Mouse (Mus musculus) stomach, embryonic 15.5 days (tissue): ENCODE data around the gene Mlh3. TPM values are rescaled to one million over a fixed set of nuclear protein-coding genes. Genes with fewer than 3 reads are reported as not detected.

Source experiments
- ATAC-seq: fragments of 200-750 bp; cut with Nextera tagmentation; 2 replicates; pipeline ENCODE4 v1.8.0; 2017; ENCODE audit warnings: low read depth, moderate number of reproducible peaks, moderate TSS enrichment; ENCODE audit not compliant: insufficient read depth, low FRiP score
- H3K27ac ChIP-seq: fragments of 300-500 bp; sonication (generic); 2 replicates; pipeline ENCODE4 v1.5.1; 2015; ENCODE audit warnings: mild to moderate bottlenecking, inconsistent platforms
- H3K27me3 ChIP-seq: fragments of 300-500 bp; sonication (generic); replicated peaks from 2 replicates; pipeline ENCODE4 v1.6.1; 2015; ENCODE audit warnings: inconsistent platforms
- H3K36me3 ChIP-seq: fragments of 300-500 bp; sonication (generic); 2 replicates; pipeline ENCODE4 v1.6.1; 2015; ENCODE audit warnings: inconsistent platforms
- H3K4me1 ChIP-seq: fragments of 300-500 bp; sonication (generic); 2 replicates; pipeline ENCODE4 v1.6.1; 2015; ENCODE audit warnings: inconsistent platforms
- H3K4me2 ChIP-seq: fragments of 300-500 bp; sonication (generic); 2 replicates; pipeline ENCODE4 v1.6.1; 2015; ENCODE audit warnings: mild to moderate bottlenecking, inconsistent platforms
- H3K4me3 ChIP-seq: fragments of 300-500 bp; sonication (generic); replicated peaks from 2 replicates; pipeline ENCODE4 v1.5.1; 2015; ENCODE audit warnings: inconsistent platforms
- H3K9ac ChIP-seq: fragments of 300-500 bp; sonication (generic); 2 replicates; pipeline ENCODE4 v1.6.1; 2015; ENCODE audit warnings: inconsistent platforms
- H3K9me3 ChIP-seq: fragments of 300-500 bp; sonication (generic); 2 replicates; pipeline ENCODE4 v1.6.1; 2016; ENCODE audit warnings: inconsistent platforms
- WGBS: fragments of 180-500 bp; shearing (Covaris S2); methylation state at CpG from one replicate; pipeline ENCODE4 v1.1.7; 2015; 5-methylcytosine and 5-hydroxymethylcytosine counted together
- polyA plus RNA-seq: library from polyadenylated mRNA; unstranded; fragments of >200 nt; fragmentation: Nextera tagmentation; extraction: Ambion mirVana; gene quantifications from 2 replicates; pipeline ENCODE4 v1.2.1, GENCODE M21; 2015

Mlh3 gene
- polyA plus RNA-seq, 1 experiment from 2014 or later = 6.8 TPM

- no peak for ATAC-seq
- Histone ChIP-seq H3K4me2 (no peak overlapping the region), H3K9me3 (no peaks in the 10 kb centered on the region), H3K4me3 (no peak overlapping the region), H3K27me3 (no peaks in the 10 kb centered on the region), H3K36me3 (no peaks in the 10 kb centered on the region; the same call in 1 of the 2 replicates), H3K9ac (no peak overlapping the region), H3K4me1 (0 out of 2 replicates have a peak, but pooled peaks cover 5% of the 10 kb centered on the region), H3K27ac (no peak overlapping the region)
- whole genome bisulfite sequencing = 72% methylated on average over 7 of the region's 7 CpGs
Measured at GRCm38 (mm10) chr12:85257008-85257639, 13.3 kb downstream of the Mlh3 start.

- Histone ChIP-seq H3K4me2 (no peak overlapping the region), H3K9me3 (no peaks in the 10 kb centered on the region), H3K27ac (0 out of 2 replicates have a peak overlapping the region, but pooled peaks have one; percentile 12), H3K4me1 (0 out of 2 replicates have a peak, but pooled peaks cover 5% of the 10 kb centered on the region), H3K4me3 (no peak overlapping the region), H3K9ac (no peak overlapping the region), H3K36me3 (no peaks in the 10 kb centered on the region; the same call in 1 of the 2 replicates), H3K27me3 (no peaks in the 10 kb centered on the region)
- 61% methylated on average over 7 of the region's 7 CpGs for WGBS
- no peak for ATAC-seq
Measured at GRCm38 (mm10) chr12:85256074-85256751, 14.2 kb downstream of the Mlh3 start.

DNA sequence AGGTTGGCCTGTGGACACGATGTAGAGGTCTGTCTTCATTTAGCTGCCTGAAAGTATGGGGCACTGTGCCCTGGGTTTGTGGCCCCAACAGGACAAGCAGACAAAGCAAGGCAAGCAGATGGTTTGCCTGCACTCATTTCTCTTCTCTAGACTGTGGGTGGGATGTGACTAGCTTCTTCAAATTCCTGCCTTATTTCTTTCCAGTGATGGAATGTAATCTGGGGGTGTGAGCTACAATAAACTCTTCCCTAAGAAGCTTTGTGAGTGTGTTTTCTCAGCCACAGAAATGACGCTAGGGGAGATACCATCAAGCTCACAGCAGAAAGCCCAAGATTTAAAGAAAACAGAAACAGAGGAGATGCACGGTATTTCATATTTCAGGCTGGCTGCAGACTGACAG is 18.3 kb downstream of the Mlh3 start:
- Histone ChIP-seq H3K27me3 (no peaks in the 10 kb centered on the region), H3K9me3 (no peaks in the 10 kb centered on the region), H3K9ac (no peak overlapping the region), H3K4me2 (no peak overlapping the region), H3K4me1 (0 out of 2 replicates have a peak, but pooled peaks cover 5% of the 10 kb centered on the region), H3K4me3 (no peak overlapping the region), H3K27ac (no peak overlapping the region), H3K36me3 (0 out of 2 replicates have a peak, but pooled peaks cover 4% of the 10 kb centered on the region)
- no peak for ATAC-seq
- 81% methylated on average over 3 of the region's 3 CpGs for WGBS

GRCm38 (mm10) chr12:85237553-85237952 is 32.8 kb downstream of the Mlh3 start:
- Histone ChIP-seq H3K4me2 (no peak overlapping the region), H3K9me3 (no peaks in the 10 kb centered on the region), H3K27ac (no peak overlapping the region), H3K36me3 (no peaks in the 10 kb centered on the region), H3K4me1 (no peaks in the 10 kb centered on the region), H3K4me3 (no peak overlapping the region), H3K9ac (no peak overlapping the region), H3K27me3 (no peaks in the 10 kb centered on the region)
- WGBS = 93% methylated on average over 5 of the region's 5 CpGs
- ATAC-seq = no peak

- no peak for ATAC-seq
- H3K27me3 ChIP-seq = no peaks in the 10 kb centered on the region
- no peak overlapping the region for H3K4me3 ChIP-seq
- no peak overlapping the region for H3K27ac ChIP-seq
- WGBS = 74% methylated on average over 21 of the region's 21 CpGs
- no peaks in the 10 kb centered on the region for H3K9me3 ChIP-seq
- no peak overlapping the region for H3K4me2 ChIP-seq
- H3K4me1 ChIP-seq = no peaks in the 10 kb centered on the region
- no peaks in the 10 kb centered on the region for H3K36me3 ChIP-seq
- H3K9ac ChIP-seq = no peak overlapping the region
Measured at GRCm38 (mm10) chr12:85233376-85234358, 36.7 kb downstream of the Mlh3 start.

DNA sequence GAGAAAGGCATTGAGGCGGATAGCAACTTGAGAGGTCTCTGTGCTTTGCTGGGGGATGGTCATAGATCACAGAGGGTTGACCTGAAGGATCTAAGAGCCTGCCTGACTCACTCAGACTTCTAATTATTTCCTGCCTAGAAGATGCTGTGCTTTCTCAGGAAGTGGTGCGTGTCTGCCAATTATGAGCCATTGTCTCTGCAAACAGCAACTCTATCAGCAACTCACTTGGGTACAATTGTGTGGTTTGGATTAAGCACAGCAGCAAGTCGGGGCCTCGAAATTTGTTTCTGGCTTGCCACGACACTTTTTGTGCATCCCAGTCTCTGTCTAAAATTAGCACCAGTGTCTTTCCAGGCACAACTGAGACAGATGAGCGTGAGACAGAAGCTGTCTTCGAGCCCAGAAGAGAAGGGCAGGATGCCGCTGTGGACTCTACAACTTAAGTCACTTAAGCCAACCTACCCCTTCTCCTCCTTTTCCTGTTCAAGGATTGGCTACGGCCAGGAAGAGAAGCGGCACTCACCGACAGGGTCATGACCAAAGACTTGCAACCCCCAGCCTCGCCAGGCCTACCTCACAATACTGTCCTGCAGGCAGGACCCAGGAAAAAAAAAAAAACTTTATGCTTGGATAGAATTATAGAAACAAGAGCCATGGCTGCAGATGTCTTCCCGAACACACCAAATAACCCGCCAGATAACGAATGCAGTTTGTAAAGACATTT is 42.4 kb downstream of the Mlh3 start:
- H3K27ac ChIP-seq = no peak overlapping the region
- H3K4me2 ChIP-seq = no peak overlapping the region
- no peak for ATAC-seq
- no peak overlapping the region for H3K4me3 ChIP-seq
- H3K4me1 ChIP-seq = peaks cover 4% of the 10 kb centered on the region; the same call in 1 of the 2 replicates
- no peaks in the 10 kb centered on the region for H3K27me3 ChIP-seq
- no peaks in the 10 kb centered on the region for H3K9me3 ChIP-seq
- peaks cover 26% of the 10 kb centered on the region for H3K36me3 ChIP-seq
- 64% methylated on average over 15 of the region's 15 CpGs for WGBS
- no peak overlapping the region for H3K9ac ChIP-seq

GRCm38 (mm10) chr12:85227227-85227626 is 43.2 kb downstream of the Mlh3 start:
- ATAC-seq = no peak
- Histone ChIP-seq H3K9me3 (no peaks in the 10 kb centered on the region), H3K4me3 (no peak overlapping the region), H3K4me1 (peaks cover 4% of the 10 kb centered on the region; the same call in 1 of the 2 replicates), H3K4me2 (no peak overlapping the region), H3K27me3 (no peaks in the 10 kb centered on the region), H3K9ac (no peak overlapping the region), H3K36me3 (peaks cover 33% of the 10 kb centered on the region), H3K27ac (no peak overlapping the region)
- 41% methylated on average over 7 of the region's 7 CpGs for WGBS

DNA sequence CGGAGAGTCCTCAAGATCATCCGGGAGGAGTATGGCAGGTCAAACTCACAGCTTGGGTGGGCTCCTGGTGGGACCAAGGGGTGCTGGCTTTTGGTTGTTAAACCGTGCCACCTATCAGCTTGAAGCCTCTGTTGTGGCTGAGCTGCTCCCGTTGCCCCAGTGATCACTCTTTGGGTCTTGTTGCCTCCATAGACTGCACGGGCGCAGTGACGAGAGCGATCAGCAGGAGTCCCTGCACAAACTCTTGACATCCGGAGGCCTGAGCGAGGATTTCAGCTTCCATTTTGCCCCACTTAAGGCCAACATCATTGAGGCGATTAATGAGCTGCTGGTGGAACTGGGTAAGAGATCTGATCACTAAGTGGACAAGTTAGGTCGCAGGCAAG is 50.5 kb downstream of the Mlh3 start:
- peak overlapping the region; percentile 59 for H3K4me3 ChIP-seq
- ATAC-seq = no peak
- peak overlapping the region; percentile 23; the same call in 1 of the 2 replicates for H3K27ac ChIP-seq
- 4% methylated on average over 12 of the region's 12 CpGs for WGBS
- peaks cover 15% of the 10 kb centered on the region; the same call in 1 of the 2 replicates for H3K4me1 ChIP-seq
- peak overlapping the region; percentile 86 for H3K4me2 ChIP-seq
- no peaks in the 10 kb centered on the region for H3K9me3 ChIP-seq
- H3K36me3 ChIP-seq = peaks cover 21% of the 10 kb centered on the region
- peak overlapping the region; percentile 47 for H3K9ac ChIP-seq
- H3K27me3 ChIP-seq = no peaks in the 10 kb centered on the region

DNA sequence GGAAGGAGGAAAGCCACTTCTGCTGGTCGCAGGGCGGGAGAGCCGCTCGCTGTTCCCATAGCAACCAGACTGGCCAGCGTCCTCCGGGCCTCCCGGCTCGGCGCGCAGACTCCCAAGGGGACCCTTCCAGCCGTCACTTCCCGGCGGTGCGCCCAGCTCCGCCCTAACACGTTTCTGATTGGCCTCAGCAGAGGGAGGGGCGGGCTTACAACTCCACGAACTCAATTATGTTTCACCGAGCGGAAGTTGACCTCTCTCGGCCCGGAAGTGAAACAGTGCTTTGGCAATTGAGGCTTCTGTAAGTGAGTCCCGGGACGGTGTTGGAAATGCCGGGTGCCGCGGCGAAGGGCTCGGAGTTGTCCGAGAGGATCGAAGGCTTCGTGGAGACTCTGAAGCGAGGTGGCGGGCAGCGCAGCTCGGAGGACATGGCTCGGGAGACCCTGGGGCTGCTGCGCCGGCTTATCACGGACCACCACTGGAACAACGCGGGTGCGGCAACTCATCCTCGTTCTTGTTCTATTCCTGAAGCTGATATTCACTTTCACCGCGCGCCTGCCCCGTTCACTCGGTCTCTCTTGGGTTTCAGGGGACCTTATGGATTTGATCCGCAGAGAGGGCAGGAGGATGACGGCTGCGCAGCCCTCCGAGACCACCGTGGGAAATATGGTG is 51.0 kb downstream of the Mlh3 start, which contains the start of gene Eif2b2:
Gene Eif2b2, plus strand, starts transcription at position 246 of the 669 bp plus-strand sequence.
- peak within 1 kb of the TSS; percentile 67 for H3K27ac ChIP-seq
- peaks cover 16% of the 10 kb centered on the region for H3K36me3 ChIP-seq
- peak within 1 kb of the TSS; percentile 47 for H3K9ac ChIP-seq
- under 1% methylated on average over 54 of the region's 54 CpGs for WGBS
- peak within 1 kb of the TSS; percentile 86 for H3K4me2 ChIP-seq
- no peaks in the 10 kb centered on the region for H3K27me3 ChIP-seq
- H3K4me1 ChIP-seq = peaks cover 15% of the 10 kb centered on the region; the same call in 1 of the 2 replicates
- peak within 1 kb of the TSS; percentile 59 for H3K4me3 ChIP-seq
- peak; percentile 99 for ATAC-seq
- H3K9me3 ChIP-seq = no peaks in the 10 kb centered on the region

- WGBS = 58% methylated on average over 2 of the region's 2 CpGs
- Histone ChIP-seq H3K4me2 (no peak overlapping the region), H3K36me3 (peaks cover 8% of the 10 kb centered on the region; the same call in 1 of the 2 replicates), H3K9me3 (no peaks in the 10 kb centered on the region), H3K4me1 (peaks cover 15% of the 10 kb centered on the region; the same call in 1 of the 2 replicates), H3K9ac (no peak overlapping the region), H3K4me3 (no peak overlapping the region), H3K27me3 (no peaks in the 10 kb centered on the region), H3K27ac (peak overlapping the region; percentile 31; the same call in 1 of the 2 replicates)
- peak; percentile 57 for ATAC-seq
Measured at GRCm38 (mm10) chr12:85217733-85218310, 52.6 kb downstream of the Mlh3 start.
